Mouse (Mus musculus) kidney, postnatal 0 days (tissue): ENCODE measurements around the gene Cux1. TPM values are rescaled to one million over a fixed set of nuclear protein-coding genes. Genes with fewer than 3 reads are reported as not detected.

Source experiments
- ATAC-seq: fragments of 200-750 bp; cut with Nextera tagmentation; replicated peaks from 2 replicates; pipeline ENCODE4 v1.8.0; 2017; ENCODE audit warnings: low read depth, moderate number of reproducible peaks, moderate TSS enrichment, moderate library complexity; ENCODE audit not compliant: low FRiP score
- DNase-seq: peaks from one replicate; pipeline ENCODE4 v3.0.0-alpha.2; 2016; ENCODE audit warnings: low spot score
- H3K27ac ChIP-seq: fragments of 300-500 bp; sonication (generic); 2 replicates; pipeline ENCODE4 v1.5.1; 2014; ENCODE audit warnings: mild to moderate bottlenecking
- H3K27me3 ChIP-seq: fragments of 300-500 bp; sonication (generic); 2 replicates; pipeline ENCODE4 v1.6.1; 2014; ENCODE audit warnings: low read length, mixed read lengths; ENCODE audit not compliant: insufficient read depth
- H3K36me3 ChIP-seq: fragments of 300-500 bp; sonication (generic); 2 replicates; pipeline ENCODE4 v1.6.1; 2014; ENCODE audit warnings: low read length, mixed read lengths; ENCODE audit not compliant: insufficient read depth
- H3K4me1 ChIP-seq: fragments of 300-500 bp; sonication (generic); replicated peaks from 2 replicates; pipeline ENCODE4 v1.6.1; 2014; ENCODE audit warnings: antibody characterized with exemption, low read length, mixed read lengths; ENCODE audit not compliant: insufficient read depth
- H3K4me2 ChIP-seq: fragments of 300-500 bp; sonication (generic); 2 replicates; pipeline ENCODE4 v1.6.1; 2014; ENCODE audit warnings: mild to moderate bottlenecking, low read length, moderate library complexity, mixed read lengths
- H3K4me3 ChIP-seq: fragments of 300-500 bp; sonication (generic); replicated peaks from 2 replicates; pipeline ENCODE4 v1.5.1; 2014; ENCODE audit warnings: low read depth, low read length
- H3K9ac ChIP-seq: fragments of 300-500 bp; sonication (generic); 2 replicates; pipeline ENCODE4 v1.6.1; 2014; ENCODE audit warnings: low read depth, low read length
- H3K9me3 ChIP-seq: fragments of 300-500 bp; sonication (generic); replicated peaks from 2 replicates; pipeline ENCODE4 v1.6.1; 2016; ENCODE audit warnings: low read length, inconsistent platforms, mixed read lengths
- CTCF ChIP-seq: IDR thresholded peaks from 2 replicates; pipeline ENCODE4 v1.5.1; 2016; ENCODE audit warnings: antibody characterized with exemption, low read depth, mild to moderate bottlenecking, moderate library complexity
- WGBS: fragments of 180-500 bp; shearing (Covaris S2); extraction: QIAGEN DNeasy Blood & Tissue Kit; methylation state at CpG from one replicate; pipeline ENCODE4 v1.1.7; 2014; 5-methylcytosine and 5-hydroxymethylcytosine counted together
- polyA plus RNA-seq: library from polyadenylated mRNA; unstranded; fragments of >200 nt; fragmentation: Nextera tagmentation; extraction: Ambion mirVana; gene quantifications from 2 replicates; pipeline ENCODE4 v1.2.1, GENCODE M21; 2015

Cux1 gene
- polyA plus RNA-seq, 1 experiment from 2014 or later: 73.4 TPM

DNA sequence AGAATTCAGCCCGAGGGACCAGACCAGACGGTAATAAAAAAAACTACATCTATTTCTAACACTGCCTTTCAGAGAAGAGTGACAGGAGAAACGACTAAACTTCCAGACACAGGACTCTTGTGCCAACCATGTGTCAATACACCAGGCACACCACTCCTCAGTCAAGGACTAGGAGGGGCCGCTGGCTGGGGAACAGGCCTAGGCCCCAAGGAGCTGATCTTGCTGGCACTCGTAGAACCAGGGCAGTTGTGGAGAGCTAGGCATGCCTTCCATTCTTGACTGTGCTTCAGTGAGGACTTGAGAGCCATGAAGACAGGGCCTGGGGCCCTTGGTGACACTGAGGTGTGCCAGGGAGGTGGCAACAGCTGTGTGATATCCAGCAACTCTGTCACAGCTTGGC is 121.3 kb downstream of the Cux1 start:
- WGBS: 80% methylated on average over 5 of the region's 5 CpGs
- Histone ChIP-seq H3K27ac (no peak overlapping the region), H3K4me1 (no peaks in the 10 kb centered on the region; the same call in 1 of the 2 replicates), H3K4me2 (no peak overlapping the region), H3K27me3 (no peaks in the 10 kb centered on the region), H3K4me3 (no peak overlapping the region), H3K9me3 (no peaks in the 10 kb centered on the region), H3K9ac (no peak overlapping the region), H3K36me3 (no peaks in the 10 kb centered on the region)
- TF ChIP-seq CTCF: no peak
- no peak for ATAC-seq
- no peak for DNase-seq

DNA sequence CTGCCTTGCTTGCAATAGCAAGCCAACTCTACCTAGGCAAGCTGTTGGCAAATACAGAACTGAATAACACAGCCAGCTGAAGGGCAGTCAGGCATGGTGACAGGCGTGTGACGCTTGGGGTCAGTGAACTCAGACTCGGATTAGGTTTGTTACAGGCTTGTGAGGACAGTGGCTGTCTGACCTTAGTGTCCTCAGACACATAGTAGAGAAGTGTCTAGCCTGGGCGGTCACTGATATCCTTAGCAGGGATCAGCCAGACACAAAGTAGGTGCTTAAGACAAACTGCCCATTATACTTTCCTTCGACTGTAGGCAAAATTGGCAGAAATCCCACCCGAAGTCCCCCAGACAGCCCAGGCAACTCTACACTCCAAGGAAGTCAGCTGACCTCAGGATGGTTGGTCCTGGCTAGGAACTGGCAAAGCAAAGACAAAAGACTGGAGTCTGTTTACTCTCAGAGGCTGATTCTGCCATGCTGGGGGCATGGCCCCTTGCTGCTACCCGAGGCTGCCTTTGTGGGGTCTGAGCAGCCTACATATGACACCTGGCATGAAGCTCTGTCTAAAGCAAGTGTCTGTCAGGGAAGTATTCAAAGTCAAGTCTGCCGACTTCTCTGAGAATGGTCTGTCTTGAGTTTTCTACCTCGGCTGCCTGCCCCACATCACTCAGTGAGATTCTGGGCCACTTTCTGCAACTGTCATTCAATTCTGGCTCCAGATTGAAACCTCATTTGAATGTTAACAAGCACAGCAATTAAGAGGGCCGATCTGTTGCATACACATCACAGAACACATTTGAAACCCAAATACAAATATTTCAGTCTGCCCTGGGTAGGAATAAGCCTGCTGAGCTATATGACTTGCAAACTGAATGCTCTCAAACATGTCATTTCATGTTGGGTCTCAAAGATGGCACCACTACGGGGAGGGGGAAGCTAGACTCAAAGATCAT is 124.8 kb downstream of the Cux1 start:
- H3K27ac ChIP-seq: peak overlapping the region; percentile 36; the same call in 1 of the 2 replicates
- no peaks in the 10 kb centered on the region; the same call in 1 of the 2 replicates for H3K4me1 ChIP-seq
- H3K9ac ChIP-seq: no peak overlapping the region
- 45% methylated on average over 11 of the region's 11 CpGs for WGBS
- H3K27me3 ChIP-seq: no peaks in the 10 kb centered on the region
- H3K4me2 ChIP-seq: no peak overlapping the region
- peak; percentile 42 for DNase-seq
- no peak overlapping the region for H3K4me3 ChIP-seq
- ATAC-seq: peak; percentile 57
- no peak for TF ChIP-seq CTCF
- no peaks in the 10 kb centered on the region for H3K9me3 ChIP-seq
- H3K36me3 ChIP-seq: no peaks in the 10 kb centered on the region

DNA sequence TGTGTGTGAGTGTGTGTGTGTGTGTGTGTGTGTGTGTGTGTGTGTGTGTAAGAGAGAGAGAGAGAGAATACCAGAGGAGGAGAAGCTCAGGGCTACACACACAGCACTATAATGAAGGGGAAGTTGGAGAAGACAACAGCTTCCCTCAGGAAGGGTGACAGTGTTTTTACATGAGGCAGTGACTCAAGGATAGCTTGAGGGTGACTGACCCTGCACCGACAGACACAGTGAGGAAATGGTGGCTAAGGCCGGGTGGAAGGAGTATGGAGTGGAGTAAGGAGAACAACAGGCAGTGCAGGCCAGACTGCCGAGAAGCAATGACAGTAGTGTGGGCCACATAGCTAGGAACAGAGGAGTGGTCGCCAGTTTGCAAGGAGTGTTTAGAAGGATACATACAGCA is 137.6 kb downstream of the Cux1 start:
- DNase-seq: no peak
- no peak overlapping the region for H3K9ac ChIP-seq
- no peak for ATAC-seq
- no peak for TF ChIP-seq CTCF
- H3K4me1 ChIP-seq: peaks cover 29% of the 10 kb centered on the region
- WGBS: 63% methylated on average over 4 of the region's 4 CpGs
- H3K9me3 ChIP-seq: no peaks in the 10 kb centered on the region
- H3K27ac ChIP-seq: no peak overlapping the region
- H3K36me3 ChIP-seq: no peaks in the 10 kb centered on the region
- H3K4me2 ChIP-seq: no peak overlapping the region
- H3K4me3 ChIP-seq: no peak overlapping the region
- H3K27me3 ChIP-seq: no peaks in the 10 kb centered on the region

DNA sequence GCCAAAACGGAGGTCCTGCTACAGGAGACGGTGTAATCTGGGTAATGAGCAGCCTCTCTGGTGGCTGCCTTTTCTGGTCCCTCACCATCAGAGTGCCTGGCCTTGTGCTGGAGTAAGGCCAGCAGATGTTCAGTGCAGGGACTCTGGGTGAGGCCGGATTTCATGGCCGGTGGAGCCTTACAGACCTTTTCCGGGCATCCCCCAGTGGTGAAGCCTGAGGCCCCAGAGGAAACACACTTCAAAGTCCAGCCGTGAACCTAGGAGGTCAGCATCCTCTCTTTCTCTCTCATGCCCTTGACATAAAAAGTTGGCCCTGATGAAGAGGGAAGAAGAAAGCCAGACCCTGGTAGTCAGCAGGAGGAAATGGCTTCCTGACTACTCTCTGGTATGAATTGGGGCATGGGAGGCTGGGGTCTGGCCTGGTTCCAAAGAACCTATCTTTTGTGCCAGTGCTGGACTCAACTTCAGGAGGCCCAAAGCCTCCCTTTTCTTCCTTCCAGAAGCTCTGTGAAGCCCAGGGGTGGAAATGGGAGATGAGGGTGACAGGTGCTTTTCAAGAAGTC is 138.7 kb downstream of the Cux1 start:
- 16% methylated on average over 6 of the region's 6 CpGs for WGBS
- Histone ChIP-seq H3K9ac (no peak overlapping the region), H3K27ac (peak overlapping the region; percentile 73), H3K4me1 (peaks cover 29% of the 10 kb centered on the region), H3K27me3 (no peaks in the 10 kb centered on the region), H3K36me3 (no peaks in the 10 kb centered on the region), H3K4me2 (no peak overlapping the region), H3K4me3 (no peak overlapping the region), H3K9me3 (no peaks in the 10 kb centered on the region)
- TF ChIP-seq CTCF: no peak; the same call in 1 of the 2 replicates
- ATAC-seq (no peak), DNase-seq (peak; percentile 50)

DNA sequence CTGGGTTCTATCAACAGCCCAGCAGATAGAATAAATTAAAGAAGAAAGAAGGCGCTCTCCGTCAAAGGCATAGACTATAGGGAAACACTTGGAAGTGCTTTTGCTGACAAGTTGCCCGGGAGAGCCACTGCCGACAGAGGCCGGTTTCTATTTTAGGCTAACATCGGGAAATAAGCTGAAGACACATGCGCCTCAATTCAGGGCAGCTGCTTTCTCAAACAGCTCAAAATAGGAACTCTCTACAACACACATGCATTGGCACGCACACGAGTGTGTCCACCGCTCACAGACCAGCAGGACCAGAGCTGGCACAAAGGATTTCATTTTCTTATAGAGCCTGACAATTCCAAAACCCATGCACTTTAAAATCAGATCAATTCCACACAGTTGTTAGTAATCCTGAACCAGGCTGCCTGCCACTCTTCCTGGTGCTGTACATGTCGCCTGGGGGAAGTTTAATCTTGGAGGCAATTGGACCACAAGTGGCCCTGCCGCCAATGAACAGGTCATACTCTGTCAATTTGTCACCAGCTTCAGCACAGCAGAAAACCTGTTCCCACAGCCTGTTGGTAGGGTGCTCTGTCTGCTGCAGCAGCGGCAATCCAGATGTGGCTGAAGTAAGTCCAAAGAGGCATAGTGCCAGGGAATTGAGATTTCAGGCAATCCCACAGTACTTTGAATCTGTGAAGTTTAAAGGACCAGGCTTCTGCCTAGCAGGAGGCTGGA is 139.4 kb downstream of the Cux1 start:
- peak; percentile 49; the same call in 1 of the 2 replicates for ATAC-seq
- Histone ChIP-seq H3K4me1 (peaks cover 29% of the 10 kb centered on the region), H3K27me3 (no peaks in the 10 kb centered on the region), H3K4me3 (no peak overlapping the region), H3K36me3 (no peaks in the 10 kb centered on the region), H3K9ac (no peak overlapping the region), H3K9me3 (no peaks in the 10 kb centered on the region), H3K4me2 (no peak overlapping the region), H3K27ac (peak overlapping the region; percentile 73)
- whole genome bisulfite sequencing: 43% methylated on average over 13 of the region's 13 CpGs
- no peak for DNase-seq
- TF ChIP-seq CTCF: no peak
